Mouse (Mus musculus) spleen, postnatal 14 days (tissue): ENCODE results near the gene Serpinb11.

ENCODE experiments used
- DNase-seq, 2 experiments: peaks; one replicate each; pipeline ENCODE4 v3.0.0; 2021 to 2022; ENCODE audit warnings: low spot score in 2 of 2

Serpinb11 gene

DNA sequence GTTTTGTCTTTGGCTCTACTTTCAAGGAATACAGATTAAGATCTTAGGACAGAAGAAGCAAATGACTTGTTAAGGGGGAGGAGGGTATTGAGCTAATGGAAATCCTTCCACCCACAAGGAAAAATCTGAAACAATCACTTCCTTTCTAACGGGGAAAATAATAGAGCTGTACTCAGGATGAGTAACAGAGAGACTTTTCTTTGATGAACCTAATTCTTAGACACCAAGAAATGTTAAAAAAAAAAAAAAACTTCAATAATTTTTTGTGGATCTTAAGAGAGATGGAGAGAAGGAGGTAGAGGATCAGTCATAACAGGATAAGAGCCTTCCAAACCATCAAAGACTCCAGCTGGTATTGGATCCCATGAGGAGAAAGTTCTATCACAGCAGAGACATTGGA, at the start of gene Serpinb11:
Gene Serpinb11 (plus strand): TSS at position 301 of the 400 bp plus-strand sequence.
- no peak for DNase-seq

DNA sequence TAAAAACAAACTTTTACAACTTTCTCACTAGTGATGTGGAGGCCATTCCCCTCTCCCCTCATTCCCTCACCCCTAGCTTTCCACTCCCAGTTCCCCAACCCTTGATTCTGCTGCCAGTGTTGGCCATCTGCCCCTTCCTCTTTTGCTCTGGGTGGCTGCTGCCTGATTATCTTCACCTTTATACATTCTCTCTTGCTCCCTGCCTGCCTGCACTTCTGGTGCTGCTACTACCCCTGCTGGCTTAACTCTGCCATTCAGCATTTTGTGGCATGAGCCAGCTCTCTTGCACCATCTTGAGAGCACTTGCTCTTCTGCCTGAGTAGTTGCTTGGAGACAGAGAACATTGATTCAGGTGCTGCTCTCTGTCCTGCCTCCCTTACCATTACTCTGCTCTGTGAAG, 15.0 kb upstream of the Serpinb11 start:
- DNase-seq, result no peak

DNA sequence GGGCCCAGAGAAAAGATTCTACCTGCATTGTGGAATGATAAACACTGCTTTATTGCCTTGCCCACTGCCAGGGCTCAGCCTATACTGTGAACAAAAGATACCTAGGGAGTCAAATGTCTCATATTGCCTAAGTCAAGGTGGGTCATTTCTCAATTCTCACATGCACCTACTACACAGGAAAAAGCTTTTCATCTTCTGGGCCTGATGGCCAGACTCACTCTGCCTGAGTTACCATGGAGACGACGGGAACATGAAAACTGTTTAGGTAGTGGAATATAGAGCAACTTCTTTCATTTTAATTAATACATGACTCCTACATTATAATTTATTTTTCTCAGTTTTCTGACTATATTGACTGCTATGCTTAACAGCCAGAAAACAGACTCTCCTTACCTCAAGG, 14.2 kb upstream of the Serpinb11 start:
- no peak for DNase-seq

DNA sequence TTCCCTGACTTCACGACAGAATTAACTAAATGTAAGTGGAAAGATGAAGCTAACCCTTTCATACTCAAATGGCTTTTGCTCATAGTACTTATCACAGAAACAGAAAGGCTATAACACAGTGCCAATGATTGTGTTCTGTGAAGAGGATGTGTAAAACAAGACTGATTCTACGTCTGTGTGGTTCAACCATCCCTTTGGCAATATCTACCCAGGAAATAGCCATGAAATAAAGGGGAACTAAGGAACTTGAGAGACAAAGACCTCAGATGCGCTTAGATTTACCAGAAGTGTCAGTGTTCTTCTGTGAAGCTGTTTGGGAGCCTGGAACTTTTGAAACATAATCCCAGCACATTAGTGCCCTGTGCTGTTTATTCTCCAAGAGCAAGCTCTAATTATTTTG, 10.6 kb upstream of the Serpinb11 start:
- DNase-seq, result no peak

DNA sequence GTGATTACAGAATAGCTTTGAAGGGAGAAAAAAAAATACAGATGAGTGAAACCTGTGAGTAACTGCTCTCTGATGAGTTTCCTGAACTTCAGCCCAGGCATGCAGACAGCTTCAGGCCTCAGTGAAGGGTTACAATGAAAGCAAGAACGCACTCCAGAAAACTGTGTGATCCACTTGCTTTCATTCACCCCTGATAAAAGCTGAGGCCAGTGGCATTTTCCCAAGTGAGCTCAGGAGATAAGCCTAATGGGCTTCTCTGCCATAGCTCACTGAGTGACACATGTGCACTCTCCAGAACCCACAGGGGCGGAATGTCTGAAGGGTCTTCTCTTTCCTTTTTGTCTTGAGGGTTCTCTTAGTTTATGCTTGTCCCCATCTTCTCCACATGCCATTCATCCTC, 9.9 kb upstream of the Serpinb11 start:
- no peak for DNase-seq

DNA sequence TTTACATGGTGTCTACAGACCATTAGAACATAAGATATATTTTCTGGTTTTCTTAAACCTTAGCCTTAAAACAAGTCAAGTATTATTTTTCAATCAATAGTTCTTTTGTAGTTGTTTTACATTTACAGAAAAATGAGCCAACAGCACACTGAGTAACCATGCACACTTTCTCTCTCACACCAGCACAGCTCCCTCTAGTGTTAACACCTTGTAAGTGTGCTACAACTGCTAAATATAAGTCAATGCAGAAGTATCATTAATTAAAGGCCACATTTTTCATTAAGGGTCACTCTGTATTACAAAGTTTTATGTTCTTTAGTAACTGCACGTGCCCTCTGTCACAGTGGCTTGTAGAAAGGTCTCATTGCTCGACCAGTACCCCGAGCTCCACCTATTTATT, 8.0 kb upstream of the Serpinb11 start:
- DNase-seq, result no peak

DNA sequence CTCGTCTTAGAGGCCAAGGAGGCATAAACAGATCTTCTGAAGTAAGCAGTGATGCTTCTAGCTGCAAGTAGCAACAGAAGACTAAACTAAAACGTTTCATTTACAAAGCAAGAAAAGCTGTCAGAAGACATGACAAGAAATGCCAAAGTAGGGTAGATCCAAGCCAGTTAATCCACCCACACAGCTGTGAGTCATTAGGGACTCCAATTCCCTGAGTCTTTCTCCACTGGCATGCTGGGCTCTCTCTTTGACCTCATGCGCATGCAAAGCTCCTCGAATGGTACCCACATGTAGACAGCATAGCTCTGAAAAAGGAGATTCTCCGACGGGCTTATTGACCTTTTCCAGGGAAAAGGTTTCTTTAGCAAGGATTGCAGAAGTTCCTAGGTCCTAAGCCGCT, 5.0 kb downstream of the Serpinb11 start:
- no peak for DNase-seq

DNA sequence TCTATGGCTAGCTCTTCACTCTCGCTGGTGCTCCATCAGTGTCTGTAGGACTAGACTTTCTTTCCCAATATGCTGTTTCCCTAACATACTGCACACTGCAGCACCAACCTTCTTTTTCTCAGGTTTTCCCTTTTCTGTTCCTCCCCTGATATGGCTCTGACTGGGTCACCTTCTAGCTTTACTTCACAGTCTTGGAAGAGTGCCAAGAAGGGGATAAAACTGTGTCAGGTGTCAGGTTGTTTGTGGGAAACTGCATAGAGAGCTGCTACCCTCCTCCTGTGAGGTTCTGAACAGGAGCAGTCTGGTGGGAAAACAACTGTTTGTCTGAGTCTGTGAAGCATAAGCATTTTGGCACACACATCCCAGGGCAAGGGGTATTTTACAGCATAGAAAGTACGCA, 7.9 kb downstream of the Serpinb11 start:
- DNase-seq, result no peak

DNA sequence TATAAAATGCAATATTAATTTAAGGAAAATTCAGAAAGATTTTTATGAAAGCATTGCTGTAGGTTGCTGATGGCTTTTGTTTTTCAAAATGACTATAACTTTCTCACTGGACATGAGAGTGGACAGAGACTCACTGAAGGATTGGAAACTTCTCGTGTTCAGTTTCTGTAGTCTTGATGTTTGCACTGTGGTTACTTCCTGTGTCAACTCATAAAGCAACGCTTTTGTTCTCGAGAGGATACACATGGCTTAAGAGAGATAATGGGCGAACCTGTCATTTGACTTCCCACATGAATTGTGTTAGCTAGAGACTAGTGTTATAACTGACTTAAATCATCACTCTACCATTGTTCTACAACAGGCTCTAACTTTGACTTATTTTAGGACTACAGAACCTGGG, 16.0 kb downstream of the Serpinb11 start:
- DNase-seq, result no peak

DNA sequence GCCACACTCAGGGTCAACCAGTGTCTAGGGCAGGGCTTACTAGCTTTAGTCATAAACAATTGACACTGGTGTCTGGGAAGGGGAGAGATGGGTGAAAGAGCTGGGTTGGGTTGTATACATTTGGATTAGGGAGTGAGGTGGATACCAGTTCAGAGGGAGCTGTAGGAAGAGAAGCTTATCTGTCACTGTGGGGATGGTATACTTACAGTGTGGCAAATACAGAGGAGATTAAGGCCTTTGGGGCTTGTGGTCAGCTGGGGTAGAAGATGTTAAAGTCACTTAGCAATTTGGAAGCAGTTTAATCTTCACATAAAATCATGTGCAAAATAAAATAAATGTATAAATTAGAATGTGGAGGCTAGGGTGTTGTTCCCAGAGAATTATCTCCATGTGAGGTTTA, 17.4 kb downstream of the Serpinb11 start:
- no peak for DNase-seq

DNA sequence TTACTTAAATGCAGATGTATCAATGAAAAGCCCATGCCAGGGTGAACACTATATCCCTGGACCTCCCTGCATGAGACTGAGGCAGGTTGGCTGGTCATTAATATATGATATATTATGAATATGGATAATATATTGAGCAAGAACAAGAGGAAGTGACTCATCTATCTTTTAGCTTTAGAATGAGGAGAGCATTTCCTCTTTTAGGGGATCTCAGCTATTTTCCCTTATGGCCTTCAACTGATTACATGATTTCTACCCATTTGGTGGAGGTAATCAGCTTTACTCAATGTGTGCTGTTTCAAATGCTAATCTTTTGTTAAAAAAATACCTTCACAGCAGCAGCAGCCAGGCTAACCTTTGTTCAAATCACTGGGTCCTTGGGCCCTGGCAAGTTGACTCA, 20.5 kb downstream of the Serpinb11 start:
- no peak for DNase-seq

DNA sequence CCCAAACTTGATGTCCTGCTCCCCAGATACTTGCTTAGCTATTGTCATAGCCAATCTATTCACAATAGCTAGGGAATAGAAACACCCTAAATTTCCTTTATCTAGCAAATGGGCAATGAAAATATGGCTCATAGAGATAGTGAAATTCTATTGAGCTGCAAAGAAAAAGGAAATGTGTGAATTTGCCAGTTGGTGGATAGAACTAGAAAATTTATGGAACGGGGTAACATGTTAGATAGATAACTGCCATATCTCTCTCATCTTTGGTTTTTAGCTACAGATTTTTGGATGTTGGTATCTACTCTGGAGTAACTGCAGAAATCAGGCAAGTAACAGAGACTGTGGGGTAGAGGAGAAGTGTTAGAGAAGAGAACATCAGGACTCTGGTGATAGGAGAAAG, 21.4 kb downstream of the Serpinb11 start:
- no peak for DNase-seq

DNA sequence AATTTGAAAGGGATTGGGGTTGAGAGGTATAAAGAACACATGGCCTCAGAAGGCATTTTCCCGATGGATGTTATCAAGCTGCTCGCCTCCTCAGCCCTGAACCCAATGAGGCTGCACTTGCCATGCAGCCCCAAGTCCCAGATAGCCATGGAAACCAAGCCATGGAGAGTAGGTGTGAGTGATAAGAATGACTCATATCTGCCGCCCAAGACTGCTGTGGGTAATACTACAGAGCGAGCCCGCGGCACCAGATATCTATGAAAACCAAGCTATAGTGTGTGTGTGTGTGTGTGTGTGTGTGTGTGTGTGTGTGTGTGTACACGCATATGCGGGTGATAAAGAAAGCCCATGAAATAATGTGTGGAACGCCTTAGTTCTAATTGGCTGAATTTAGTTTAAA, 23.5 kb downstream of the Serpinb11 start:
- DNase-seq, result no peak

DNA sequence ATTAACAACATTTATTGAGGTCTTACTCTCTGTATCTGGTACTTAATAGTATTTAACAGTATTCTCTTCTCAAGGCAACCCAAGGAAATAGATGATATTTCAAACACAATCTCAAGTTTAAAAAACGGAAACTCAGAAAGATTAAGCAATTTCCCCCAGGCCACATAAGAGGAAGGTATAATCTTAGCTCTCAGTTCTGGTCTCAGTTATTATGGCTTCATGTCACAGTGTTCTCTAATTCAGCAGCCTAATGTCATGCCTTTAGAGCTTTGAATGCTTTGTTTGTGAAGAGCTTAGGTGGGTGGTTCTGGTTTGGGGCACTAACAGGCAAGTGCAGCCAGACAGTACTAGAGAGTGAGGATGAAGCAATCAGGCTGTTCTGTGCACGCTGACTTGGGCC, 28.8 kb downstream of the Serpinb11 start:
- DNase-seq, result no peak

DNA sequence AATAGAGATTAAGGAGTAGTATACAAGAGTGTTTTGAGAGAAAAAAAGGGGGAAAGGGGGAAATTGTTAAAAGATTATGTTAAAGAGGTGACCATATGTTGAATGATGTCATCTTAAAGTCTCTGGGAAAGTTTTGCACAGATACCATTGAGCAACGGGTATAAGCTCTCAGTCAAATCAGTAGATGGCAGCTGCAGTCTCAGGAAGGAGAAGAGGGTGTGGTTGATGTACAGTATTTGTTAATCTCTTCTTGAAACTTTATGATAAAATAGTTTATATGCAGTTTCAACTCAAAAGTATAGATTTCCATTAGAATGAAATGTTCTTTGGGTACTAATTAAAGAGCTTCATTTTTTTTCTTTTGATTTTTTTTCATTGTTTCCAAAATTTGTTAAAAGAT, 36.5 kb downstream of the Serpinb11 start:
- DNase-seq, result no peak

DNA sequence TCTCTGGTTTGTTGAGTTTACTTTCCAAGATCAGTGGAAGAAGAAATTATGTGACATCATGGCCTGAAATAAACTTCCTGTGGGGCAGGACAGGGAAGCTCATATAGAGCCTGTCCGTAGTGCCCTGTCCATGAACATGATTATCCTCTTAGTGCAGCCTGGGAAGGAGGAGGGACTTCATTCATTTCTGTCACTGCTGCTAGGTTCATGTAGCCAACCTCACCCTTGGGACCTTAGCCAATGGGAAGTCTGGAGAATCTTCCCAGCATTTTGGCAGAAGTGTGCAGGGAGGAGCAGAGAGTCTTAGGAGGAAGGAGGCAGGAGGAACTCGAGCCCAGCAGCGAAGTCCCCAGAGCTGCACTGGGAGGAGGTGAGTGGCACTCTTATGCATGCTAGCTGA, 38.4 kb downstream of the Serpinb11 start, which contains the start of gene Serpinb7:
Gene Serpinb7 (plus strand): TSS at position 301 of the 400 bp plus-strand sequence.
- no peak for DNase-seq

DNA sequence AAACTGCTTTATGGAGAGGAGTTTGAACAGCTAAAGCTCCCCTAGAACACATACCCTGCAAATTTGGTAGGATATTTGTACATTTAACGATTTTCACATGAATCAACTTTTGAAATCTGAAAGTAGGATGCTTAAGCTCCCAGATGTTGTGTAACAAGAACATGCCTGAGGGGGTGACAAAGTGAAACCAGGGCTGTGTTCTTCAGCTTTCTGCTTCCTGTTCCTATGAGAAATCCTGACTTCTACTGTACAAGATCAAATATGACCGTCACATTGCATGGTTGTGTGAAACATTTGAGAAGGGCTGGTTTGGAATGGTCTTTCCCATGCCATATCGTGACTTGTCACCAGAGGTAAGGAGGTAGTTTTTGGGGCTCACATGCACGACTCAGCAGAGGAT, 41.1 kb downstream of the Serpinb11 start:
- no peak for DNase-seq

DNA sequence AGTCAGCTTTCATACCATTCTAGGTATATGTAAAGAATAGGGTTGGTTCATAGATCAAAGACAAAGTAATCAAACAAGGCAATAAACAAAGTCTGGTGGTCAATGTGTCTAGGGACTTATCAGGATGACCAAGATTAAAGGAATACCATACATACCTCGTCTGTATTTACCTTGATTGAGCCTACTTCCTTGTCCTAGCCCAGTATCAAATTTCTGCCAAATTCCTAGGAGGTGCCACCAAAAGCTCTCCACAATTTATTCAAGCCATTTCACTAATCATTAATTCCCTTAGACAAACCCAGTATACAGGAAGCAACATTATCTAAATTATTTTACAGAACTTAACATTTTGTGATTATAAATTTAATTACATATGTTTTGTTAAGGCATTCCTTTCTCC, 53.7 kb downstream of the Serpinb11 start:
- no peak for DNase-seq

DNA sequence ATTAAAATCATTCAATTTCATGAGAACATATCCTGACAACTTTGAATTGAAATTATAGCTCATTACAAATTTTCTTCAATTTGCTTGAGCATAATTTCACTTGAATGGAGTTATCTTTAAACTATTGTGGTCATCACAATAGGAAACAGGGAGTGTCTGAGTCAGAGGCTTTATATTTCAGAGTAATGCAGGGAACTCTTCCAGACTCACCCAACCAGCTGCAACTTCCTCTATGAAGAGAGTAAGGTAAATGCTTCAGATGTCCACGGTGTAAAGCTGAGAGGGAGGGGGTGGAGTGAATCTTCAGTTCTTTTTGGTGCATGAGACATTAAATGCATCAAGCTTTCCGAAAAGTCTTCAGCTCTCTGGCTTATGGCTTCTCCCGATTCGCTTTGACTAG, 61.5 kb downstream of the Serpinb11 start:
- DNase-seq, result no peak
